ENCODE assay signal across 15 mouse cellular contexts in genomic region chr15:84417017-84417416, GRCm38 (mm10). TPM values are rescaled to one million over a fixed set of nuclear protein-coding genes. Genes with fewer than 3 reads are reported as not detected.
DNase-seq lines count a peak whose midpoint lies in the region; ATAC-seq and TF ChIP-seq lines count a peak whose summit lies in the region.
"Had no signal": no experiment of that assay in that cellular context is flagged by ENCODE, and none has a peak within 500 bp of the region (broad histone marks: within the 10 kb centered on the region; RNA-seq: fewer than 3 reads in every experiment).

No protein-coding gene starts in this region.

- TF ChIP-seq POLR2A in brain, embryonic 14.5 days (IDR thresholded peaks at IDR 0.05; ENCODE audit: borderline replicate concordance, extremely low read depth, insufficient read depth, insufficient read length, poor library complexity, severe bottlenecking) = no peak

- H3K9ac ChIP-seq in forebrain, embryonic 12.5 days = no peak overlapping the region
- 0 out of 2 replicates have a peak overlapping the region, but pooled peaks have one; percentile 16 for H3K9ac ChIP-seq in hindbrain, embryonic 14.5 days
- H3K9ac ChIP-seq in midbrain, embryonic 13.5 days (replicated peaks) = peak overlapping the region; percentile 45

- H3K4me2 ChIP-seq in forebrain, embryonic 12.5 days = no peak overlapping the region
- H3K4me2 ChIP-seq in hindbrain, embryonic 14.5 days (replicated peaks) = no peak overlapping the region
- no peak overlapping the region for H3K4me2 ChIP-seq in midbrain, embryonic 13.5 days (replicated peaks)

- H3K4me3 ChIP-seq in forebrain, embryonic 12.5 days (replicated peaks) = no peak overlapping the region
- no peak overlapping the region for H3K4me3 ChIP-seq in hindbrain, embryonic 14.5 days (replicated peaks; ENCODE audit: low read length)
- H3K4me3 ChIP-seq in midbrain, embryonic 13.5 days (replicated peaks) = no peak overlapping the region
- H3K4me3 ChIP-seq: myocyte had no signal

- no peak for TF ChIP-seq CTCF in brain, embryonic 14.5 days (IDR thresholded peaks at IDR 0.05; ENCODE audit: borderline replicate concordance, extremely low read depth, insufficient read depth, insufficient read length)

- peak; percentile 42 for DNase-seq in brain, embryonic 14.5 days (ENCODE audit: low read depth)
- DNase-seq in hindbrain, embryonic 14.5 days (ENCODE audit: low spot score) = no peak
- no peak for DNase-seq in thymus, adult 18-20 months
- no peak for DNase-seq in gastrocnemius, postnatal 4 days (ENCODE audit: low spot score in 2 of 2)
- no peak for DNase-seq in kidney, adult 8-10 months
- DNase-seq: cerebellum, adult 11 months; heart, postnatal 36 days; kidney, adult 18-20 months; kidney, postnatal 36 days; left cerebral cortex, postnatal 4 days; lung, adult 2 months had no signal

- peak overlapping the region; percentile 89; the same call in 1 of the 2 replicates for H3K27ac ChIP-seq in forebrain, embryonic 12.5 days
- peak overlapping the region; percentile 85 for H3K27ac ChIP-seq in hindbrain, embryonic 14.5 days
- H3K27ac ChIP-seq in midbrain, embryonic 13.5 days = peak overlapping the region; percentile 92

- no peaks in the 10 kb centered on the region for H3K36me3 ChIP-seq in forebrain, embryonic 12.5 days (replicated peaks)
- H3K36me3 ChIP-seq in hindbrain, embryonic 14.5 days (replicated peaks; ENCODE audit: control insufficient read depth, insufficient read depth) = no peaks in the 10 kb centered on the region
- H3K36me3 ChIP-seq in midbrain, embryonic 13.5 days = peaks cover 5% of the 10 kb centered on the region; the same call in 1 of the 2 replicates

- no peak for ATAC-seq in forebrain, embryonic 12.5 days (ENCODE audit: low FRiP score)
- ATAC-seq in hindbrain, embryonic 14.5 days (ENCODE audit: low FRiP score) = no peak
- ATAC-seq in midbrain, embryonic 13.5 days = no peak
- ATAC-seq: CD4-positive, CD25-positive, alpha-beta regulatory T cell, adult 4 months had no signal

- peaks cover 45% of the 10 kb centered on the region for H3K27me3 ChIP-seq in forebrain, embryonic 12.5 days
- no peaks in the 10 kb centered on the region for H3K27me3 ChIP-seq in hindbrain, embryonic 14.5 days (ENCODE audit: control insufficient read depth, insufficient read depth, low read length)
- H3K27me3 ChIP-seq in midbrain, embryonic 13.5 days = peaks cover 22% of the 10 kb centered on the region

- H3K4me1 ChIP-seq in forebrain, embryonic 12.5 days = peaks cover 72% of the 10 kb centered on the region
- H3K4me1 ChIP-seq in hindbrain, embryonic 14.5 days (replicated peaks; ENCODE audit: control insufficient read depth, insufficient read depth, low read length) = peaks cover 34% of the 10 kb centered on the region
- H3K4me1 ChIP-seq in midbrain, embryonic 13.5 days (replicated peaks) = peaks cover 74% of the 10 kb centered on the region

- no peaks in the 10 kb centered on the region for H3K9me3 ChIP-seq in forebrain, embryonic 12.5 days
- 0 out of 2 replicates have a peak, but pooled peaks cover 4% of the 10 kb centered on the region for H3K9me3 ChIP-seq in hindbrain, embryonic 14.5 days (ENCODE audit: control insufficient read depth, low read length)
- H3K9me3 ChIP-seq in midbrain, embryonic 13.5 days = no peaks in the 10 kb centered on the region

- 24% methylated on average over 14 of the region's 14 CpGs for WGBS in forebrain, embryonic 12.5 days
- WGBS in hindbrain, embryonic 14.5 days = 14% methylated on average over 14 of the region's 14 CpGs
- WGBS in midbrain, embryonic 13.5 days = 20% methylated on average over 14 of the region's 14 CpGs

RNA-seq across cellular contexts. Expression of gene Shisal1, which starts 29.9 kb away (rescaled TPM):
- polyA plus RNA-seq in brain, embryonic 14.5 days (2012; rRNA removed) = 28.5 and 36.5 TPM in 2 replicates
- 8.7 and 9.2 TPM in 2 replicates for polyA plus RNA-seq in forebrain, embryonic 12.5 days (2016; fragmentation: Nextera tagmentation; extraction: Ambion mirVana)
- polyA plus RNA-seq in hindbrain, embryonic 14.5 days (2014; fragmentation: Nextera tagmentation; extraction: Ambion mirVana) = 13.1 and 15.4 TPM in 2 replicates
- polyA plus RNA-seq in midbrain, embryonic 13.5 days (2015; fragmentation: Nextera tagmentation; extraction: Ambion mirVana) = 10.8 and 11.1 TPM in 2 replicates
- total RNA-seq in gastrocnemius, postnatal 4 days (2021) = 10 to 100 TPM; 26.2 to 44.1 TPM
- polyA plus RNA-seq: CD4-positive, CD25-positive, alpha-beta regulatory T cell, adult 4 months had no signal
